Mouse (Mus musculus) spleen, adult 10 weeks (tissue): Measurements from ENCODE around the gene Slc7a9. TPM values are rescaled to one million over a fixed set of nuclear protein-coding genes. Genes with fewer than 3 reads are reported as not detected.

ENCODE experiments used
- polyA plus RNA-seq: library from polyadenylated mRNA; stranded (reverse); fragments of 350-450 nt; fragmentation: Illumina TruSeq; extraction: RNeasy Lipid Tissue Mini Kit (QIAGEN cat#74804); gene quantifications from one replicate; pipeline ENCODE4 v1.2.3, GENCODE M21; 2015; ENCODE audit warnings: low replicate concordance; ENCODE audit not compliant: insufficient read depth

Gene Slc7a9
- polyA plus RNA-seq: not detected

GRCm38 (mm10) chr7:35447996-35448846 is at the start of gene Slc7a9:
Slc7a9 (plus strand) TSS chr7:35448796.

Other genes with a start within 250 kb of the Slc7a9 start
- gene Lrp3, start 233.3 kb upstream of the Slc7a9 start, polyA plus RNA-seq: 1.4 TPM
- gene Gpatch1, start 130.4 kb upstream of the Slc7a9 start, polyA plus RNA-seq: 11.8 TPM
- 0.75 TPM for gene Rhpn2, start 114.6 kb upstream of the Slc7a9 start, polyA plus RNA-seq
- gene Faap24, start 52.0 kb upstream of the Slc7a9 start, polyA plus RNA-seq: 10.9 TPM
- 44.4 TPM for gene Cep89, start 51.8 kb upstream of the Slc7a9 start, polyA plus RNA-seq
- gene Tdrd12, start 88.9 kb downstream of the Slc7a9 start, polyA plus RNA-seq: 0.23 TPM
- 55.5 TPM for gene Nudt19, start 107.5 kb downstream of the Slc7a9 start, polyA plus RNA-seq
- gene Rgs9bp, start 136.8 kb downstream of the Slc7a9 start, polyA plus RNA-seq: 0.17 TPM
- 26.0 TPM for gene Ankrd27, start 137.4 kb downstream of the Slc7a9 start, polyA plus RNA-seq
- gene Pdcd5, start 198.7 kb downstream of the Slc7a9 start, polyA plus RNA-seq: 130 TPM